Mouse (Mus musculus) liver, adult 2 months (tissue): ENCODE data around the gene Il15ra.

Experiments used
- CTCF ChIP-seq: fragments of 200-500 bp; IDR thresholded peaks from 2 replicates; pipeline ENCODE4 v1.5.1; 2011; ENCODE audit warnings: low read depth, low read length, control low read depth
- POLR2A ChIP-seq: fragments of 200-500 bp; IDR thresholded peaks from 2 replicates; pipeline ENCODE4 v1.6.1; 2011; ENCODE audit warnings: low read length, control low read depth; ENCODE audit not compliant: insufficient read depth; ENCODE audit errors: extremely low read depth

DNA sequence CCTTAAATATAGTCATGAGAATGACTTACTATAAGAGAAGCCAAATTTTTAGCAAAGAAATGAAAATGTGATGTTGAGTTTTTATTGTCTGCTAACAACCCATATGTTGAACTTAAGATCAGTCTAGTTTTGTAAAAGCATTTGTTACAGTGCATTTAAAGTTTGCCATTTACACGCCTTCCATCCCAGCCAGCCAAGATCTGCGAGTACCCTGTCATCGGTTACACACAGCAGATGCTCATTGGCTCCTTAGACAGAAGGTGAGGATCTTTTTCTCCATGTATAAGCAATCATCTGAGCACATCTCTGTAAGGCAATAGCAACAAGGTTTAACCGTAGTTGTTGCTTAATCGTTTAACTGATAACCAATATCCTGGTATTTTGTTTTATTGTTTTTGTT is 22.5 kb downstream of the Il15ra start:
- TF ChIP-seq POLR2A, result no peak
- TF ChIP-seq CTCF, result no peak
